Mouse (Mus musculus): ENCODE measurements around the gene Dcdc2b. TPM values are rescaled to one million over a fixed set of nuclear protein-coding genes. Genes with fewer than 3 reads are reported as not detected.
A peak's percentile ranks its signal among the peaks of the same experiment; 100 is the strongest.

The Dcdc2b gene
- polyA plus RNA-seq, 1 experiment from 2014 or later, result 3.2 TPM

- H3K4me3 ChIP-seq (ENCODE audit: low read depth, low read length), result no peak overlapping the region
- ATAC-seq, result no peak
- peaks cover 17% of the 10 kb centered on the region; the same call in 1 of the 2 replicates for H3K36me3 ChIP-seq (ENCODE audit: control insufficient read depth, insufficient read depth, low read length)
- no peak overlapping the region for H3K27ac ChIP-seq (ENCODE audit: low read depth, low read length)
- H3K4me1 ChIP-seq (ENCODE audit: control insufficient read depth, insufficient read depth, low read length), result peaks cover 8% of the 10 kb centered on the region
- no peaks in the 10 kb centered on the region for H3K9me3 ChIP-seq (replicated peaks; ENCODE audit: control insufficient read depth, low read length)
- no peak overlapping the region for H3K4me2 ChIP-seq (ENCODE audit: low read length)
- no peaks in the 10 kb centered on the region for H3K27me3 ChIP-seq (replicated peaks; ENCODE audit: control insufficient read depth, insufficient read depth, low read length)
- DNase-seq (ENCODE audit: low spot score), result no peak
- 97% methylated on average over 7 of the region's 7 CpGs for WGBS
- no peak overlapping the region for H3K9ac ChIP-seq (ENCODE audit: low read length)
Observed at GRCm38 (mm10) chr4:129617121-129617641, 3.1 kb upstream of the Dcdc2b start.

- Histone ChIP-seq H3K27ac (ENCODE audit: low read depth, low read length) (no peak overlapping the region), H3K9me3 (replicated peaks; ENCODE audit: control insufficient read depth, low read length) (no peaks in the 10 kb centered on the region), H3K4me1 (ENCODE audit: control insufficient read depth, insufficient read depth, low read length) (peaks cover 4% of the 10 kb centered on the region; the same call in 1 of the 2 replicates), H3K9ac (ENCODE audit: low read length) (no peak overlapping the region), H3K4me3 (ENCODE audit: low read depth, low read length) (no peak overlapping the region), H3K4me2 (ENCODE audit: low read length) (no peak overlapping the region), H3K27me3 (replicated peaks; ENCODE audit: control insufficient read depth, insufficient read depth, low read length) (no peaks in the 10 kb centered on the region), H3K36me3 (ENCODE audit: control insufficient read depth, insufficient read depth, low read length) (peaks cover 17% of the 10 kb centered on the region; the same call in 1 of the 2 replicates)
- ATAC-seq, result no peak
- no peak for DNase-seq (ENCODE audit: low spot score)
- WGBS, result 95% methylated on average over 3 of the region's 3 CpGs
Observed at GRCm38 (mm10) chr4:129616631-129617030, 2.6 kb upstream of the Dcdc2b start.

GRCm38 (mm10) chr4:129615801-129616290 is 1.8 kb upstream of the Dcdc2b start:
- Histone ChIP-seq H3K27ac (ENCODE audit: low read depth, low read length) (no peak overlapping the region), H3K4me2 (ENCODE audit: low read length) (no peak overlapping the region), H3K4me3 (ENCODE audit: low read depth, low read length) (no peak overlapping the region), H3K9me3 (replicated peaks; ENCODE audit: control insufficient read depth, low read length) (no peaks in the 10 kb centered on the region), H3K36me3 (ENCODE audit: control insufficient read depth, insufficient read depth, low read length) (peaks cover 14% of the 10 kb centered on the region; the same call in 1 of the 2 replicates), H3K9ac (ENCODE audit: low read length) (no peak overlapping the region), H3K27me3 (replicated peaks; ENCODE audit: control insufficient read depth, insufficient read depth, low read length) (no peaks in the 10 kb centered on the region), H3K4me1 (ENCODE audit: control insufficient read depth, insufficient read depth, low read length) (peaks cover 4% of the 10 kb centered on the region; the same call in 1 of the 2 replicates)
- DNase-seq (ENCODE audit: low spot score) (no peak), ATAC-seq (no peak)
- 89% methylated on average over 9 of the region's 9 CpGs for WGBS

GRCm38 (mm10) chr4:129610472-129610871 is 3.6 kb downstream of the Dcdc2b start:
- DNase-seq (ENCODE audit: low spot score) (no peak), ATAC-seq (no peak)
- peaks cover 32% of the 10 kb centered on the region for H3K36me3 ChIP-seq (ENCODE audit: control insufficient read depth, insufficient read depth, low read length)
- no peak overlapping the region for H3K27ac ChIP-seq (ENCODE audit: low read depth, low read length)
- H3K4me2 ChIP-seq (ENCODE audit: low read length), result no peak overlapping the region
- no peaks in the 10 kb centered on the region for H3K9me3 ChIP-seq (replicated peaks; ENCODE audit: control insufficient read depth, low read length)
- H3K4me3 ChIP-seq (ENCODE audit: low read depth, low read length), result no peak overlapping the region
- H3K9ac ChIP-seq (ENCODE audit: low read length), result no peak overlapping the region
- 72% methylated on average over 4 of the region's 4 CpGs for WGBS
- no peaks in the 10 kb centered on the region for H3K27me3 ChIP-seq (replicated peaks; ENCODE audit: control insufficient read depth, insufficient read depth, low read length)
- H3K4me1 ChIP-seq (ENCODE audit: control insufficient read depth, insufficient read depth, low read length), result no peaks in the 10 kb centered on the region

GRCm38 (mm10) chr4:129610026-129610425 is 4.0 kb downstream of the Dcdc2b start:
- no peak overlapping the region for H3K4me3 ChIP-seq (ENCODE audit: low read depth, low read length)
- peaks cover 32% of the 10 kb centered on the region for H3K36me3 ChIP-seq (ENCODE audit: control insufficient read depth, insufficient read depth, low read length)
- H3K27ac ChIP-seq (ENCODE audit: low read depth, low read length), result no peak overlapping the region
- 87% methylated on average over 4 of the region's 4 CpGs for WGBS
- H3K27me3 ChIP-seq (replicated peaks; ENCODE audit: control insufficient read depth, insufficient read depth, low read length), result no peaks in the 10 kb centered on the region
- ATAC-seq, result no peak
- DNase-seq (ENCODE audit: low spot score), result no peak
- no peaks in the 10 kb centered on the region for H3K4me1 ChIP-seq (ENCODE audit: control insufficient read depth, insufficient read depth, low read length)
- no peak overlapping the region for H3K4me2 ChIP-seq (ENCODE audit: low read length)
- no peaks in the 10 kb centered on the region for H3K9me3 ChIP-seq (replicated peaks; ENCODE audit: control insufficient read depth, low read length)
- no peak overlapping the region for H3K9ac ChIP-seq (ENCODE audit: low read length)

GRCm38 (mm10) chr4:129609139-129609631 is 4.9 kb downstream of the Dcdc2b start:
- WGBS, result 90% methylated on average over 12 of the region's 12 CpGs
- Histone ChIP-seq H3K4me2 (ENCODE audit: low read length) (no peak overlapping the region), H3K9me3 (replicated peaks; ENCODE audit: control insufficient read depth, low read length) (no peaks in the 10 kb centered on the region), H3K27ac (ENCODE audit: low read depth, low read length) (no peak overlapping the region), H3K36me3 (ENCODE audit: control insufficient read depth, insufficient read depth, low read length) (peaks cover 38% of the 10 kb centered on the region), H3K9ac (ENCODE audit: low read length) (no peak overlapping the region), H3K27me3 (replicated peaks; ENCODE audit: control insufficient read depth, insufficient read depth, low read length) (no peaks in the 10 kb centered on the region), H3K4me3 (ENCODE audit: low read depth, low read length) (no peak overlapping the region), H3K4me1 (ENCODE audit: control insufficient read depth, insufficient read depth, low read length) (no peaks in the 10 kb centered on the region)
- no peak for DNase-seq (ENCODE audit: low spot score)
- peak; percentile 30; the same call in 1 of the 2 replicates for ATAC-seq

- 42% methylated on average over 7 of the region's 7 CpGs for WGBS
- H3K27ac ChIP-seq (ENCODE audit: low read depth, low read length), result 0 out of 2 replicates have a peak overlapping the region, but pooled peaks have one; percentile 18
- H3K4me2 ChIP-seq (ENCODE audit: low read length), result no peak overlapping the region
- no peaks in the 10 kb centered on the region for H3K9me3 ChIP-seq (replicated peaks; ENCODE audit: control insufficient read depth, low read length)
- DNase-seq (ENCODE audit: low spot score), result peak; percentile 93
- H3K4me1 ChIP-seq (ENCODE audit: control insufficient read depth, insufficient read depth, low read length), result no peaks in the 10 kb centered on the region
- peak overlapping the region; percentile 29; the same call in 1 of the 2 replicates for H3K9ac ChIP-seq (ENCODE audit: low read length)
- no peaks in the 10 kb centered on the region for H3K27me3 ChIP-seq (replicated peaks; ENCODE audit: control insufficient read depth, insufficient read depth, low read length)
- peaks cover 45% of the 10 kb centered on the region for H3K36me3 ChIP-seq (ENCODE audit: control insufficient read depth, insufficient read depth, low read length)
- peak; percentile 92 for ATAC-seq
- H3K4me3 ChIP-seq (ENCODE audit: low read depth, low read length), result no peak overlapping the region
Observed at GRCm38 (mm10) chr4:129608426-129609025, 5.5 kb downstream of the Dcdc2b start.

- Histone ChIP-seq H3K9me3 (replicated peaks; ENCODE audit: control insufficient read depth, low read length) (no peaks in the 10 kb centered on the region), H3K27ac (ENCODE audit: low read depth, low read length) (peak within 1 kb of the TSS; percentile 60), H3K4me3 (ENCODE audit: low read depth, low read length) (peak within 1 kb of the TSS; percentile 97), H3K4me1 (ENCODE audit: control insufficient read depth, insufficient read depth, low read length) (peaks cover 15% of the 10 kb centered on the region), H3K27me3 (replicated peaks; ENCODE audit: control insufficient read depth, insufficient read depth, low read length) (no peaks in the 10 kb centered on the region), H3K9ac (ENCODE audit: low read length) (peak within 1 kb of the TSS; percentile 93), H3K4me2 (ENCODE audit: low read length) (peak within 1 kb of the TSS; percentile 81), H3K36me3 (ENCODE audit: control insufficient read depth, insufficient read depth, low read length) (peaks cover 37% of the 10 kb centered on the region)
- ATAC-seq (peak; percentile 96), DNase-seq (ENCODE audit: low spot score) (peak; percentile 91)
- WGBS, result under 1% methylated on average over 72 of the region's 74 CpGs
Observed at GRCm38 (mm10) chr4:129600233-129601158, 13.6 kb downstream of the Dcdc2b start, which contains the start of the genes Eif3i and Tmem234. TSS of gene Eif3i (minus strand) at chr4:129600648. TSS of gene Tmem234 (plus strand) at chr4:129600668.

Measured in forebrain, embryonic 14.5 days (tissue).